Mouse (Mus musculus) kidney, postnatal 14 days (tissue): ENCODE measurements at regions not wholly inside any gene's neighbourhood (a gene's known extent, or its start where the extent isn't known, plus 50 kb on each side); places are given as distances from the start of the nearest gene placed in this dataset.
"Not testable (repeated sequence)": the region's sequence is repeated elsewhere in the genome, so short reads cannot be mapped to it uniquely, and the experiment has no call there.

Experiments used
- DNase-seq: peaks from one replicate; pipeline ENCODE4 v3.0.0; 2022; ENCODE audit warnings: mixed read lengths

DNA sequence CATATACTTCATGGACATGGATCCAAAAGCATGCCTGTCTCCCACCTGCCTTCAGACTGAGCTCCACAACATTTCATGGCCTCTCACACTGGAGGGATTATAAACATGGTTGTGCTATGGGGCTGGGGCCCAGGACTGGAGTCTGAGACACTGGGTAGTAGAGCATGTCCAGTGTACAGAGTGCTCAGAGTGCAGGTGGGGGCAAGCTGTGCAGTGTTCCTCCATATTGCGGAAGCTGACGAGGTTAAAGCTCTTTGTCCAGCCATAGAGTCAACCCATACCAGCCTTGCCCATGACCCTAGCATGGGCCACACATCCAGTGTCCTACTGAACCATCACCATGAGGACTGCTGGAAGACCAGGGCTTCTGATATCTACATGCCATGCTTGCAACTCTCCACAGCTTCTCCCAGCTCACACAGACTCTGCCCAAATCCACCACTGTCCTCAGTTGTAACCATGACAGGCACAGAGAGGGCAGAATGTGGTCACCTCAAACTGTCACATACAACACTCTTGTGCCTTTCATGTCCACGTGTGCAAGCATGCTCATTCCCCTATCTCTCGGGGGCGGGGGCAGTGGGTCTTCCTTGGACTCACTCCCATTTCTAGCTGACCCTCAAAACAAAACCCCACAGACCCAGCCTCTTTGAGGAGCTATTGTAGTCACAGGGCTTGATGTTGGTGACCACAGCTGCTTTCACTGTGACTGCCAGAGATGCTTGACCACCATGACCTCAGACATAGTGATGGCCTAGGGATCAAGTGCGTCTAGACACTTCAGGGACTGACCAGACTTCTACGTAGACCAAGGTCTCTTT lies 55.9 kb downstream of the Tmem121 start:
- DNase-seq: no peak

DNA sequence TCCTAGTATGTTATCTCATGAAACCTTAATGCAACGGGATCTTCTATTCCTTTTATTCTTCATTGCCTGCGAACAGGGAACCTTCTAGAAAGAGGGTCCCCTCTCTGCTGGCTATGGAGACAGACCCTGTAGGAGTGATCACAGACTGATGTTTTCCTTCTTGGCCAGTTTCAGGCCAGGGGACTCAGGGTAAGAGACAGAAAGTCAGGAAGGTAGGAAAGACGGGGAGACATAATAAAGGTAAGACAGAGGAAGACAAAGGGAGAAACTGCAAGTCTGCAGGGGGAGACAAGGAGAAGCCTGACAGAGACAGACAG lies 56.4 kb downstream of the Tmem121 start:
- DNase-seq: no peak

DNA sequence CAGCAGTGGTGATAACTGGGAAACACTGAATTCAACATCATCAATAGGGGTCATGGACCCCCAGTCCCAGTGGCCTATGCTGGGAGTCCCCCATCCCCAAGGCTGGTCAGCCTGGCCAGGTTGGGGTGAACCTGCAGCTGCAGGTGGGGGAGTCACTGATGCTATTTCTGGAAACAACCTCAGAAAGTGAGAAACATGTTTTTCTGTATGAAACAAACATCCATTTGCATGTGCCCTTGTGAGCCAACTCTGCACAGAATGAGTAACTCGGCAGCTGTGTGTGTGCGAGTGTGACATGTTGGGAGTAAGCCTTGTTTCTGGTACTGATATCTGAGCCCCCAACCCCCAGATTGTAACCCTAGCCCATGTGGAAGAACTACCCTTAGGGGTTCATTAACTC lies 59.0 kb downstream of the Tmem121 start:
- DNase-seq: no peak

DNA sequence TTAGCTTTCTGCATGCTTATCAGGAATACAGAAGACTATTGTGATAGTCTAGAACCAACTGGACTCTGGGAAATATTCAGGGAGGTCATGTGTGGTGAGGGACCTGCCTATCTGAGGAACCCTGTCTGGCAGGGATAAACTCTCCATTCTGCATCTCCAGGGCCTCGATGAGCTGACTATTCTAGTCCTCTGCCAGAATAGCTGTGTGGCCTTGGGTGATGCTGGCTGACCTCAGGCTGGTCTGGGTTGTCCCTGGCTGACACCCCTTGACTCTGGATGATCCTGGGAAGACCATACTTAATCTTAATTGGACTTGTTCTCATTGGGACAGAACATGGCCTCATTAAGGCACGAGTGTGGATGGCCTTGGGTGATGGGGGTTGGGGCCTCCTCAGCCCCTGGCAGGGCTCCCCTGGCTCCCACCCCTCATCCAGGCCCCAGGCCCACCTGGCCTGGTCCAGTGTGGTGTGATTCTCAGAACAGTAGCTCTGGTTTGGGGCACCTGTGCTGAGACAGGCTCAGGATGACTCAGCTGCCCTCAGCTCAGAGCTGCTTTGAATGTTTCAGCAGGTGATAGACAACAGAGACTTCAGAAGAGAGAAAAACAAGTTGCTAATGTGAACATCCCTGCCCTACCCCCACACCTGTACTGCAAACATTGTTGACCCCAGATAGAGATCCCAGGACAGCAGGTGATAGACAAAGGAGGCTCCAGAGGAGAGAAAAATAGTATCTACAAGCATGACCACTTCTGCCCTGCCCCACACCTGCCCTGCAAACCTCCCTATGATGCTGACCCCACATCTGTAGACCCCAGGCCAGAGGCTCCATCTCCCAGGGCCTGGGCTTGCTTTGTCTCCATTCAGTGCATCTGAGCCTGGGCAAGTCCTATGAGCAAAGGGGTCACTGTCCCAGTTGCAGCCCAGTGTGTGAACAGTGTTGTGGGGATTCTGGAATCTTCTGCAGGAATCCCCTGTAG lies 68.0 kb downstream of the Tmem121 start:
- DNase-seq: not testable (repeated sequence)

DNA sequence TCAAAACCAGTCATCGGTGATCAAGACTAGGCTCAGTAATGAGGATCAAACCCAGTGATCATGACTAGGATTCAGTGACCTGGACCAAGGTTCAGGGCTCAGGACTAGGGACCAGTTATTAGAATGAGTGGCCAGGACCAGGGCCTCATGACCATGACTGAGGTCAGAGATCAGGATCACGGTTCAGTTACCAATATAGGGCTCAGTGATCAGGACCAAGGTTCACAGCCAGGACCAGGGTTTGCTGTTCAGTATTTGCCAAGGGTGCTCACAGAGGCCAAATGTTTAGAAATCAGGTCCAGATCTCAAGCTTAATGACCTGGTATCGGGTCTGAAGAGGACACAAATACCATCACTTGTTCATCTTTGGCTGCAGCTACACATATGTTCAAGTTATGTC lies 69.6 kb downstream of the Tmem121 start:
- no peak for DNase-seq

DNA sequence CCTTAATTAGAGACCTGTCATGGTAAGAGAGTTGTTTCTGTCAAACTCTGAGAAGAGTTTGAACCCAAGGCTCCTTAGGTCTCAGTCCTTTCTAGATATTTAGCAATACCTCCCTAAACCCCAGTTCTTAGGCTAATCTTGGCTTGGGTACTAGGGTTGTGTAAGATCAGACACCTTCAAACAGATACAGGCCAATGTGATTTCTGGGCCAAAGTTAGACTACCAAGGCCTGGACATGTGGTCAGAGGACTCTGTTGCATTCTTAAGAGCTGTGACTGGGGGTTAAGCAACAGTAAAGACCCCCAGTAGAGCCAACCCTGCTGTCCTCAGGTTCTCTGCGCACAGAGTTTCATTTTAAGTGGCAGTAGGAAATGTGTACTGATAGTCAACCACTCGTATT lies 70.9 kb downstream of the Tmem121 start:
- no peak for DNase-seq

DNA sequence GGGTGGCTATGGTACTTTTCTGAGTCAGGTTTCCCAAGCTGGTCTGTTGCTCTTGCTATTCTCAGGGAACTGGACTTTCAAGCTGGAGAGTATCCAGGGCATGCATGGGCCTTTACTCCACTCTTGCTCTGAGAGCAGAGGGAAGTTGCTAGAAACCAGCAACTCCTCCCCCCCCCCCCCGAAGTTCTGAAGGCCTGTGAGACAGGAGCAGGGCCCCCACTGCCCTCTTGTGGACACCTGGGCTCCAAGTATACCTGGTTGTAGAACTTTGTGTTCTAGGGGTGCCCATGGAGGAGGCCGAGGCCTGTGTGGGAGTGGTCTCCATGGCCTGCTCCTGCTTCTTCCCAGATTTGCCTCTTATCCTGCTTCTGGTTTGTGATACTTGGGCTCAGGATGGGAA lies 71.5 kb downstream of the Tmem121 start:
- DNase-seq: no peak

DNA sequence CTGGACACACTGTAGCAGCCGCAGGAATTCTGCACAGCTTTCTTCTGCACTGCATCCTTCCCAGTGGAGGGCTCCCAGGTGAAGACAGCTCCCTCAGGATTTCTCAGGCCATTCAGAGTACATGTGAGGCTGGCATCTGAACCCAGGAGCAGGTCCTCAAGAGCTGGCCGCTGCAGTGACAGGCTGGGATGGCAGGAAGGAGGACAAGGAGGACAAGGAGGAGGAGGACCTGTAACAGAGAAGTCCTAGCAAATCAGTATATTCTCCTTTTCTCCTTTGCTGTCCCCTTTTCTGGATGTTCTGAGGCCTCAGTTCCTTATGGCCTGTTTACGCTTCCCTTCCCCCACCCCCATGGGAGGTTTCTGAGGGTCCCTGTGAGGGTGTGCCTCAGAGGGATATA lies 73.7 kb downstream of the Tmem121 start:
- no peak for DNase-seq

DNA sequence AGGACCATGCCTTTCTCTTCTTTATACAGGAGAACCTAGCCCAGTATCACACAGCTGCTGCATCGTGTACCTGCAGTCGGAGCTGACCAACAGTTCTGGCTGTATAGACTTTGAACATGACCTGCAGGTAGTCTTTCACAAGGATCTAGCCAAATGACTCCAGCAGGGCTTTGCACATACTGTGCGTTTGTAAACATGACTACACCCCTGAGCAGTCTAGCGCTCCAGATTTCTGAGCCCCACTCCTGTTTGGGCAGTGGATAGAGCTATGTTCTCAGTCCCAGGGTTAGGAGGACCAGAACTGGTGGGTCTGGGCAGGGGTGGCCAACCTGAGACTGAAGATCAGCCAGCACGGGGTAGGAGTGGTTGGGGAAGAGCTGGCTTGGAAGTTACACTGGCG lies 74.6 kb downstream of the Tmem121 start:
- no peak for DNase-seq

DNA sequence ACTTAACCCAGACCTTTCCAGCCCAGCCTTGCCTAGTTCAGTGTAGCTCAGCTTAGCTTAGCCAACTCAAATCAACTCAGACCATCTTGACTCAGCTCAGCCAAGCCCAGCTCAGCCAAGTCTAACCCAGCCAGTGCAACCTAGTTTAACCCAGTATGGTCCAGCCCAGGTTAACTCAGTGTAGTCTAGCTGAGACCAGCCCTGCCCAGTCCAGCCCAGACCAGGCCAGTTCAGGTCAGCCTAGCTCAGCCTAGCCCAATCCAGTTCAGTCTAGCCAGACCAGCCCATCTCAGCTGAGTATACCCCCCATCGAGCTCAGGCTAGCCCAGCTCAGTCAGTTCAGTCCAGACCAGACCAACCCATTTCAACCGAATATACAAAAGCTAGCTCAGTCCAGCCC lies 90.2 kb downstream of the Tmem121 start:
- no peak for DNase-seq

DNA sequence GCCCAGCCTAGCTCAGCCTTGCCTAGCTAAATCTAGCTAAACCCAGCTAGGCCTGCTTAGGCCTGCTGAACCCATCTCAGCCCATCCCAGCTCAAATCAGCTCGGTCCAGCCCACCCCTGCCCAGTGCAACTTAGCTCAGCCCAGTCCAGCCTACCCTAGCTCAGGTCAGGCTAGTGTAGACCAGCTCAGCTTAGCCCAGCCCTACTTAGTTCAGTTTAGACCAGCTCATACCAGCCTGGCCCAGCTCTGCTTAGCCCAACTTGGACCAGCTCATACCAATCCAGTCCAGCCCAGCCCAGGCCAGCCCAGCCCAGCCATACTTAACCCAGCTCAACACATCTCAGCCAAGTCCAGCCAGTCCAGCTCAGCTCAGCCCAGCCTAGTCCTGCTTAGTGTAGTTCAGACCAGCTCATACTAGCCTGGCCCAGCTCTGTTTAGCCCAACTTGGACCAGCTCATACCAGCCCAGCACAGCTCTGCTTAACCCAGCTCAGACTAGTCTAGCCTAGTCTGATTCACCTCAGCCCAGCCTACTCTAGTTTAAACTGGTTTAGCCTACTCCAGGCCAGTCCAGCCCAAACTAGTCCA lies 90.7 kb downstream of the Tmem121 start:
- no peak for DNase-seq

DNA sequence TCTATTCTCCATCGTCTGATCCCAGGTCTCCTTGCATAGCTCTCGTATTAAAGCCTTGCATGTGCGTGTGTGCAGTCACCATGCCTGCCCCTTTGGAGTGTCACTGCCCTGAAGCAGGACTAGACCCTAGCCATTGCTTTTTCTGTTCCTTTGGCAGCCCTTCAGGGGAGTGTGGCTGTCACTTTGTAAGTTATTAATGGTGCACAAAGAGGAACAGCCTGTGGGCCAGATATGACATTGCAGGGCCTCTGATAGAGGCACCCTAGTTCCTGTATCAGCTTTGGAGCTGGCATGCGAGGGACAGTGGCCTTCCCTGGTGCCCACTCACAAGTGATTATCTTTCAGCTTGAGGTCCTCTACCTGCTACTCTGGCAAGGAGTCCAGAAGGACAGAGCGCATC lies 92.0 kb downstream of the Tmem121 start:
- DNase-seq: no peak

DNA sequence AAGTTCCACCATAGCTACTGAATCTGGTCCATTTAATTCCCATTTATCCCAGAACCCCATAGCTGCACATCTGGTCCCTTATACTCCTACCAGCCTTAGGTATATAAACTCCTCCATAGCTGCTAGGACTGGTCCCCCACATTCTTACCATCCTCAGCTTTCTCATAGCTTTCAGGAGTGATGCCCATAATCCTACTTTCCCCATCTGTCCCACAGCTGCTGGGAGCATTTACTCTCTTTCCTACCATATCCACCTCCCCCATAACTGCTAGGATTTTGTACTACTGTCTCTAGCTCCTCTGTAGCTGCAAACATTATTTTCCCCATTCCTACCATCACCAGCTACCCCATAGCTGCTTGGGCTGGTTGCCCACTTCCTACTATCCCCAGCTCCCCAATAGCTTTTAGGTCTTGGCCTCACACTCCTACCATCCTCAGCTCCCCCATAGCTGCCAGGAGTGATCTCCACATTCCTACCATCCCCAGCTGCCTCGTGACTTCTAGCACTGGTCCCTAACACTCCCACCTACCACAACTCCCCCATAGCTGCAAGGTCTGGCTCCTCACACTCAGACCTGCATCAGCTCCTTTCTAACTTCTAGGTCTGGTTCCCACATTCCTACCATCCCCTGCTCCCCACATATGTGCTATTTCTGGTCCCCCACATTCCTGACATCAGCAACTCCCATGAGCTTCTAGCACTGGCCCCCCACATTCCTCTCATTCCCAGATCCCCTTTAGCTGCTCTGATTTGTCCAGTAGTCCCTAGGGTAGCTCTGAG lies 106.5 kb downstream of the Tmem121 start:
- DNase-seq: no peak

DNA sequence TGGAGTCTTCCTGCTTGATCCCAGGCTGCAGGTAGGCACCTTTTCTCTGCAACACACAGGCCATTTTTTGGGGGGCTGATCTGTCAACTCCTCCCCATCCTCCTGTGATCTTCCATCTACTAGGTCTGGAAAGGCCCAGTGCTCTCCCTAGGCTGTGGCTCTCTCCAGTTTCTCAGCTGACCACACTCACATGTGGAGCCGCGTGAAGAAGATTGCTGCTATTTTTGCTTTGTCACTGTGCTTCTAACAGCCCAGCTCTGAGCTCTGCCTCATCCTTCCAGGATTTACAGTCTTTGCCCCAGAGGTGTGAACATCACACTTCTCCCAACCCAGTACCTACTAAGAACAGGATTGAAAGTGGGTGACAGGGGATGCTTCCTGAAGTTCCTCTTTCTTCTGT lies 110.2 kb downstream of the Tmem121 start:
- no peak for DNase-seq

DNA sequence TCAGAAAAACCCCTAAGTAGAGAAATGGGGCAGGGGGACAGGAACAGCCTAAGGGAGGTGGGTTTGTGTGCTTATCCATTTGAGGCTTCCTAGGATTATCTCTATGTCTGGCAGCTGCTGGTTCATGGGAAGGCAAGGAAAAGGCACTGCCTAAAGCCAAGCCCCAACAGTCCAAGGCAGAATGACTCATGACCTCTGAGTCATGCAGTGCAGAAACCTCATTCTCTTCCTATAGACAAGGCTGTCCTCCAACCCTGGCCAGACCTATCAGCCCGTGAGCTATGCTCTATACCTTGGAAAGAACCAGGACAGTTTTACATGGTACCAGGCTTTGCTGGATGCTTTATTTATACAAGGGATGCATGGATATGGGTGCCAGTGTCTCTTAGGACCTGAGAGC lies 120.2 kb downstream of the Tmem121 start:
- DNase-seq: no peak

DNA sequence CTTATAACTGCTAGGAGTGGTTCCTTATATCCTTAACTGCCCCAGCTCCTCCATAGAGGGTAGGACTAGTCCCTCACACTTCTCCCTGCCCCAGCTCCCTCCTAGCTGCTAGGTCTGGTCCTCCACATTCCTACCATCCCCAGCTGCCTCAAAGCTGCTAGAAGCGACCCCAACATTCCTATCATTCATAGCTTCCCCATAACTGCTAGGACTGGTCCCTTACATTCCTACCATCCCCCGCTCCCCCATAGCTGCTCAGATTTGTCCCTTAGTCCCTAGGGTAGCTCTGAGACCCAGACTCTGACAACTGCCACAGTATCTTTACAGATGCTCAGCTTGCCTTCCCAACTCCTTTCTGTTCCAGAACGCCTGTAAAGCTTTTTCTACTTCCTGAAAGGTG lies 127.6 kb downstream of the Tmem121 start:
- peak; percentile 8 for DNase-seq

DNA sequence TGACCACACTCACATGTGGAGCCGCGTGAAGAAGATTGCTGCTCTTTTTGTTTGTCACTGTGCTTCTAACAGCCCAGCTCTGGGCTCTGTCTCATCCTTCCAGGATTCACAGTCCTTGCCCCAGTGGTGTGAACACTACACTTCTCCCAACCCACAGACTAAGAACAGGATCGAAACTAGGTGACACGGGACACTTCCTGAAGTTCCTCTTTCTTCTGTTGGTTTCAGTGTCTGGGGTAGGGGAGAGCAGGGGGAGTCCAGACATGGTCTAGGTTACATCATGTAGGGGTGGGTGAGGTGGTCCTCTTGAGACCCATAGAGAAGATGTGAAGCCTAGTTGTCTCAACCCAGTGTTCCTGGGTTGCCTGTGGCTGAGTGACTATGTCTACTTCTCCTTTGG lies 128.9 kb downstream of the Tmem121 start:
- no peak for DNase-seq

DNA sequence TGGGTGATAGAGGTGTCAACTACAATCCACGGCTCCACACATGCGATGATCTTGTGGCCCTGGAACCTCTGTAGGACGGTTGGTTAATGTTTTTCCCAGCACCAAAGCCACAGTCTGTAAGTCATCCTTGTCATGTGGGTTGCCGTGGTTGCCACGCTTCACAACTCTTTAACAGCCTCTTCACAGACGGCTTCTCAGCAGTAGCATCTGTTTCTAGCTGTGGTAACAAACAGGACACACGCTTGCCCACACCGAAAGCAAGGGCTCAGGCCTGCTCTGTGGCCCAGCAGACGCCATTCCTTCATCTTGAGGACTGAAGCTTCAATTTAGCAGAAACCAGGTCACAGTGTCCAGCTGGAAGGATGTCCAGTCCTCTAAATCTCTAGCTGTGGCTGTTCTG lies 135.4 kb downstream of the Tmem121 start:
- no peak for DNase-seq

DNA sequence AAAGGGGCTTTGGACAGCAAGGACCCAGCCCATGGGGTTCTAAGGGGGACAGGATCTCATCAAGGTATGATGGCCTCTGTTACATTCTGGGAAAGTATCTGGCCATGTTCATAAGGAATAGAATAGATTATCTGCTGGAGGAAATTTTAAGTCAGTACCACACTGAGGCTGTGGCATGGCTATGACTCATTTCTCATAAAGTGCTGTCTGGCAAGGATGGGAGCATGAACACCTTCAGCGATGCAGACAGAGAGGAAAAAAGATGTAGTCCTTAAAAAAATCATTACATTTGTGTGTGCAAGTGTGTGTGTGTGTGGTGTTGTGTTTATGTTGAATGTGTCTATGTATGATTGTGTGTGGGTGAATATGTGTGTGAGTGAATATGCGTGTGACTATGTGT lies 136.4 kb downstream of the Tmem121 start:
- no peak for DNase-seq

DNA sequence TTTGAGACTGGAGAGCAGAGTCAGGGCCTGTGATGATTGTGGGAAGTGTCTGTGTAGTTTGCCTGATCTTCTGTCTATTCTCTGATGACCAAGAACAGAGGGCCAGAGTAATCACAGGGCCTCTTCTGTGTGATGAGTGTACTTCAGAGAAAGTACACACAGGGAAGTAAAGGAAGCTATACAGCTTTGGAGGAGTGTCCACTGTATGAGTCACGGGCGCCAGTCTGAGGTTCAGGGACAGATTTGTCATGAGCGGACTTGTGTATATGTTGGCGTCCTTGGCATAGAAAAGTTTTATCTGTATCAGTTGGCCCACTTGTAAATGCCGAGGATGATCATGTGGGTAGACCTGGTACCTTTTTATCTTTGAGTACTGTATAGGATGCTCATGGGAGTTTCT lies 142.1 kb downstream of the Tmem121 start:
- no peak for DNase-seq

DNA sequence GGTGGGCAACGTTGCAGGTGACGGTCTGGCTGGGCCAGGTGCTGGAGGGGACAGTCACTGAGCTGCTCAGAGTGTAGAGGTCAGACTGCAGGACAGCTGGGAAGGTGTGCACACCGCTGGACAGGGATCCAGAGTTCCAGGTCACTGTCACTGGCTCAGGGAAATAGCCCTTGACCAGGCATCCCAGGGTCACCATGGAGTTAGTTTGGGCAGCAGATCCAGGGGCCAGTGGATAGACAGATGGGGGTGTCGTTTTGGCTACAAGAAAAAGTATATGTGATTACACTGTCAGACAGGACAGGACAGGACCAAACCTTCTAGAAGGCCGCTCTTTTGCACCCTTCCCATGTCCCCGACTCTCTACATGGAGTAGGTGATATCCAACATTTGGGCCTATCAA lies 144.5 kb downstream of the Tmem121 start:
- DNase-seq: no peak

DNA sequence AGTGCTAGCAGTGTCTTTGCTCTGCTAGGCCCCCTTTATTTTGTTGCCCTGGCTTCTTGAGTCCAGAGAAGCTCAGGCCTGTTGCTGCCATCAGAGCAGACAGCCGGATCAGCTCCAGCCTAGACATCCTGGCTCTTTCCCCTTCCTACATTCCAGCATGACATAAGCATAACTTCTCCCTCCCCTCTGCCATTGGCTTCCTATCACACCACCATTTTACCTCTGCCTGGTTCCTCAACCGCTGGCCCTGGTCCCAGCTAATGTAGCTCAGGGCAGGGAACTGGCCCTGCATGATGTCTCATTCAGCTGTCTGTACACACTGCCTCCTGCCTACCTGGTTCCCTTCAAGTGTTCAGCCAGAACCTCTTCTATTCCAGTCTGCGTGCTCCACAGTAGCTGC lies 146.5 kb downstream of the Tmem121 start:
- peak; percentile 8 for DNase-seq

DNA sequence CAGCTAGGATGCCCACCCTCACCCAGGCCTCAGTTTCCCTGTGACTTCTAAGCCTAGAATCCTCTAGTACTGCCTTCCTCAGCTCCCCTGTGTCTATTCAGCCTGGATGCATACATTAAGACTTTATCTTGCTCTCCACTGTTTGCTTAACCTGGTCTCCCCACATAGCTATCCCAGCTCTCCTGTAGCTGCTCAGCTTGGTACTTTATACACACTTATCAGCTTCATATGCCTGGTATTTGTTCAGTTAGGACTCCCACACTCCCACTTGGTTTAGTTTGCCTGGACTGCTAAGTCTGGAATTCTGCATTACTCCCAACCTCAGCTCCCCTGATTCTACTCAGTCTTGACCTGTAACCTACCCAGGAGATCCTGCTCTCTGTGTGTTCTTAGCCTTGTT lies 147.7 kb downstream of the Tmem121 start:
- DNase-seq: no peak
